In the genomic region with DNA sequence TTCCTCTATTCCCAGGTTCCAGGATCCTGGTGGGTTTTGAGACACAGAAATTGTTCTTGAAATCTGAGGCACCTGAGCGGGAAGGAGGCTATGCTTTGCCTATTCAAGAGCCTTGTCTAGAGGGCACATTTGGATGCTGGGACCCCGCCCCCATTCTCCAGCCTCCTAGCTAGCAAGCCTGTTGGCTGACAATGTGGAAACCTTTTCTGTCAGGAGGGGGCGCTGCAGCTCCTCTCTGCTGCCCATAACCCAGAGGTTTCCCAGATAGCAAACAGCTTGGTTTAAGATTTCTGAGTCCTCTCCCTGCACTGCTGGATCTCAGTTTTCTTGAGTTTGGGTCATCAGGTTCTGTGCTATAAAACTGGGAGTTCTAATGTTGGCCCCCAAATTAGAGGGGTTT, we compare ENCODE assay signal across 8 mouse cellular contexts.
DNase-seq lines count a peak whose midpoint lies in the region; ATAC-seq lines count a peak whose summit lies in the region.
"Had no signal": no experiment of that assay in that cellular context is flagged by ENCODE, and none has a peak within 500 bp of the region (broad histone marks: within the 10 kb centered on the region; RNA-seq: fewer than 3 reads in every experiment).

No protein-coding gene starts in this region.

- H3K36me3 ChIP-seq in intestine, embryonic 15.5 days: no peaks in the 10 kb centered on the region
- H3K36me3 ChIP-seq in midbrain, embryonic 12.5 days: no peaks in the 10 kb centered on the region
- H3K36me3 ChIP-seq in stomach, embryonic 16.5 days (ENCODE audit: control insufficient read depth, insufficient read depth, low read length): no peaks in the 10 kb centered on the region

- H3K4me3 ChIP-seq in intestine, embryonic 15.5 days (replicated peaks): no peak overlapping the region
- no peak overlapping the region for H3K4me3 ChIP-seq in midbrain, embryonic 12.5 days
- no peak overlapping the region for H3K4me3 ChIP-seq in stomach, embryonic 16.5 days (replicated peaks; ENCODE audit: low read length)
- H3K4me3 ChIP-seq: megakaryocyte, embryonic 14.5 days had no signal

- H3K9me3 ChIP-seq in intestine, embryonic 15.5 days: no peaks in the 10 kb centered on the region
- H3K9me3 ChIP-seq in midbrain, embryonic 12.5 days: no peaks in the 10 kb centered on the region
- H3K9me3 ChIP-seq in stomach, embryonic 16.5 days (replicated peaks; ENCODE audit: control insufficient read depth, low read length): no peaks in the 10 kb centered on the region
- H3K9me3 ChIP-seq: megakaryocyte, embryonic 14.5 days had no signal

- H3K27me3 ChIP-seq in intestine, embryonic 15.5 days (replicated peaks): no peaks in the 10 kb centered on the region
- H3K27me3 ChIP-seq in midbrain, embryonic 12.5 days: no peaks in the 10 kb centered on the region
- H3K27me3 ChIP-seq in stomach, embryonic 16.5 days (ENCODE audit: control insufficient read depth, insufficient read depth, low read length): no peaks in the 10 kb centered on the region
- H3K27me3 ChIP-seq: megakaryocyte, embryonic 14.5 days had no signal

- WGBS in intestine, embryonic 15.5 days: 25% methylated on average over 3 of the region's 3 CpGs
- WGBS in midbrain, embryonic 12.5 days: 6% methylated on average over 3 of the region's 3 CpGs
- WGBS in stomach, embryonic 16.5 days: 32% methylated on average over 3 of the region's 3 CpGs

- no peak overlapping the region for H3K27ac ChIP-seq in intestine, embryonic 15.5 days
- H3K27ac ChIP-seq in midbrain, embryonic 12.5 days (replicated peaks): no peak overlapping the region
- H3K27ac ChIP-seq in stomach, embryonic 16.5 days (ENCODE audit: low read length): no peak overlapping the region

- no peak overlapping the region for H3K9ac ChIP-seq in intestine, embryonic 15.5 days
- H3K9ac ChIP-seq in midbrain, embryonic 12.5 days (replicated peaks): no peak overlapping the region
- H3K9ac ChIP-seq in stomach, embryonic 16.5 days (ENCODE audit: low read length): no peak overlapping the region

- ATAC-seq in intestine, embryonic 15.5 days: peak; percentile 70
- ATAC-seq in midbrain, embryonic 12.5 days (ENCODE audit: low FRiP score, low read depth): peak; percentile 65
- ATAC-seq in stomach, embryonic 16.5 days (ENCODE audit: insufficient read depth, low FRiP score): peak; percentile 60; the same call in 1 of the 2 replicates

- no peak overlapping the region for H3K4me2 ChIP-seq in intestine, embryonic 15.5 days (replicated peaks)
- H3K4me2 ChIP-seq in midbrain, embryonic 12.5 days (replicated peaks): no peak overlapping the region
- H3K4me2 ChIP-seq in stomach, embryonic 16.5 days (ENCODE audit: low read depth, low read length): no peak overlapping the region

- peak; percentile 88 for DNase-seq in adrenal gland, adult 2 months
- DNase-seq in cerebellum, postnatal 25 days: peak; percentile 84 to 89
- peak; percentile 86 to 93 for DNase-seq in frontal cortex, postnatal 36 days (ENCODE audit: low spot score in 2 of 2)
- DNase-seq in left cerebral cortex, adult 9 months (ENCODE audit: low spot score in 2 of 2): peak; percentile 73 to 92

- H3K4me1 ChIP-seq in intestine, embryonic 15.5 days (replicated peaks): 0 out of 2 replicates have a peak, but pooled peaks cover 2% of the 10 kb centered on the region
- peaks cover 28% of the 10 kb centered on the region for H3K4me1 ChIP-seq in midbrain, embryonic 12.5 days
- H3K4me1 ChIP-seq in stomach, embryonic 16.5 days (ENCODE audit: control insufficient read depth, insufficient read depth, low read length): peaks cover 5% of the 10 kb centered on the region; the same call in 1 of the 2 replicates
- H3K4me1 ChIP-seq: megakaryocyte, embryonic 14.5 days had no signal
